Mouse (Mus musculus) midbrain, embryonic 13.5 days (tissue): ENCODE data around the gene Gnb3. TPM values are rescaled to one million over a fixed set of nuclear protein-coding genes. Genes with fewer than 3 reads are reported as not detected.
"Not testable (repeated sequence)": the region's sequence is repeated elsewhere in the genome, so short reads cannot be mapped to it uniquely, and the experiment has no call there.

Experiments used
- ATAC-seq: fragments of 200-750 bp; cut with Nextera tagmentation; 2 replicates; pipeline ENCODE4 v1.8.0; 2017; ENCODE audit warnings: mild to moderate bottlenecking, moderate TSS enrichment, moderate library complexity
- H3K27ac ChIP-seq: fragments of 300-500 bp; sonication (generic); 2 replicates; pipeline ENCODE4 v1.5.1; 2015; ENCODE audit warnings: inconsistent platforms, mild to moderate bottlenecking, moderate library complexity
- H3K27me3 ChIP-seq: fragments of 300-500 bp; sonication (generic); 2 replicates; pipeline ENCODE4 v1.6.1; 2015; ENCODE audit warnings: mild to moderate bottlenecking, inconsistent platforms
- H3K36me3 ChIP-seq: fragments of 300-500 bp; sonication (generic); 2 replicates; pipeline ENCODE4 v1.6.1; 2015; ENCODE audit warnings: mild to moderate bottlenecking, inconsistent platforms
- H3K4me1 ChIP-seq: fragments of 300-500 bp; sonication (generic); replicated peaks from 2 replicates; pipeline ENCODE4 v1.6.1; 2015; ENCODE audit warnings: inconsistent platforms
- H3K4me2 ChIP-seq: fragments of 300-500 bp; sonication (generic); replicated peaks from 2 replicates; pipeline ENCODE4 v1.6.1; 2015; ENCODE audit warnings: moderate library complexity, mild to moderate bottlenecking, inconsistent platforms
- H3K4me3 ChIP-seq: fragments of 300-500 bp; sonication (generic); replicated peaks from 2 replicates; pipeline ENCODE4 v1.5.1; 2015; ENCODE audit warnings: mild to moderate bottlenecking, inconsistent platforms
- H3K9ac ChIP-seq: fragments of 300-500 bp; sonication (generic); replicated peaks from 2 replicates; pipeline ENCODE4 v1.6.1; 2015; ENCODE audit warnings: mild to moderate bottlenecking, inconsistent platforms
- H3K9me3 ChIP-seq: fragments of 300-500 bp; sonication (generic); 2 replicates; pipeline ENCODE4 v1.6.1; 2016; ENCODE audit warnings: mild to moderate bottlenecking, inconsistent platforms
- WGBS: fragments of 180-500 bp; shearing (Covaris S2); methylation state at CpG from one replicate; pipeline ENCODE4 v1.1.7; 2015; 5-methylcytosine and 5-hydroxymethylcytosine counted together
- polyA plus RNA-seq: library from polyadenylated mRNA; unstranded; fragments of >200 nt; fragmentation: Nextera tagmentation; extraction: Ambion mirVana; gene quantifications from 2 replicates; pipeline ENCODE4 v1.2.1, GENCODE M21; 2015

Gnb3 gene
- polyA plus RNA-seq, 1 experiment from 2014 or later = 7.5 TPM

- Histone ChIP-seq H3K4me2 (peak overlapping the region; percentile 81), H3K9me3 (no peaks in the 10 kb centered on the region), H3K27me3 (0 out of 2 replicates have a peak, but pooled peaks cover 10% of the 10 kb centered on the region), H3K36me3 (peaks cover 14% of the 10 kb centered on the region), H3K4me1 (peaks cover 47% of the 10 kb centered on the region), H3K9ac (peak overlapping the region; percentile 96), H3K27ac (peak overlapping the region; percentile 98), H3K4me3 (peak overlapping the region; percentile 71)
- 6% methylated on average over 14 of the region's 14 CpGs for WGBS
- peak; percentile 77 for ATAC-seq
Observed at GRCm38 (mm10) chr6:124856321-124856720, 16.2 kb upstream of the Gnb3 start.

- Histone ChIP-seq H3K9ac (0 out of 2 replicates have a peak overlapping the region, but pooled peaks have one; percentile 3), H3K9me3 (no peaks in the 10 kb centered on the region), H3K27me3 (0 out of 2 replicates have a peak, but pooled peaks cover 6% of the 10 kb centered on the region), H3K27ac (no peak overlapping the region), H3K4me2 (no peak overlapping the region), H3K4me3 (no peak overlapping the region), H3K4me1 (peaks cover 30% of the 10 kb centered on the region), H3K36me3 (peaks cover 8% of the 10 kb centered on the region)
- no peak for ATAC-seq
- WGBS = 78% methylated on average over 12 of the region's 12 CpGs
Observed at GRCm38 (mm10) chr6:124854647-124855046, 14.6 kb upstream of the Gnb3 start.

- Histone ChIP-seq H3K27ac (no peak overlapping the region), H3K4me2 (no peak overlapping the region), H3K9ac (no peak overlapping the region), H3K36me3 (peaks cover 15% of the 10 kb centered on the region), H3K4me3 (no peak overlapping the region), H3K9me3 (no peaks in the 10 kb centered on the region), H3K4me1 (peaks cover 8% of the 10 kb centered on the region), H3K27me3 (no peaks in the 10 kb centered on the region)
- WGBS = 56% methylated on average over 8 of the region's 8 CpGs
- ATAC-seq = no peak
Observed at GRCm38 (mm10) chr6:124850535-124850934, 10.5 kb upstream of the Gnb3 start.

GRCm38 (mm10) chr6:124847305-124847704, 7.2 kb upstream of the Gnb3 start:
- 0 out of 2 replicates have a peak, but pooled peaks cover 7% of the 10 kb centered on the region for H3K4me1 ChIP-seq
- peak overlapping the region; percentile 80 for H3K27ac ChIP-seq
- 0 out of 2 replicates have a peak overlapping the region, but pooled peaks have one; percentile 15 for H3K4me2 ChIP-seq
- ATAC-seq = peak; percentile 94
- H3K9me3 ChIP-seq = no peaks in the 10 kb centered on the region
- no peak overlapping the region for H3K4me3 ChIP-seq
- H3K27me3 ChIP-seq = no peaks in the 10 kb centered on the region
- 4% methylated on average over 9 of the region's 9 CpGs for WGBS
- H3K9ac ChIP-seq = no peak overlapping the region
- peaks cover 19% of the 10 kb centered on the region for H3K36me3 ChIP-seq

GRCm38 (mm10) chr6:124839805-124840204, 270 bp downstream of the Gnb3 start:
- peak overlapping the region; percentile 31 for H3K4me2 ChIP-seq
- peak overlapping the region; percentile 50 for H3K9ac ChIP-seq
- H3K4me3 ChIP-seq = no peak overlapping the region
- no peaks in the 10 kb centered on the region for H3K27me3 ChIP-seq
- H3K36me3 ChIP-seq = peaks cover 12% of the 10 kb centered on the region
- no peaks in the 10 kb centered on the region for H3K9me3 ChIP-seq
- peak overlapping the region; percentile 72 for H3K27ac ChIP-seq
- WGBS = 14% methylated on average over 8 of the region's 8 CpGs
- peak; percentile 62 for ATAC-seq
- peaks cover 21% of the 10 kb centered on the region for H3K4me1 ChIP-seq

GRCm38 (mm10) chr6:124836411-124836810, 3.7 kb downstream of the Gnb3 start:
- Histone ChIP-seq H3K36me3 (peaks cover 14% of the 10 kb centered on the region), H3K4me3 (no peak overlapping the region), H3K9me3 (no peaks in the 10 kb centered on the region), H3K27me3 (no peaks in the 10 kb centered on the region), H3K9ac (no peak overlapping the region), H3K27ac (no peak overlapping the region), H3K4me1 (peaks cover 31% of the 10 kb centered on the region), H3K4me2 (no peak overlapping the region)
- WGBS = 86% methylated on average over 7 of the region's 7 CpGs
- ATAC-seq = no peak

GRCm38 (mm10) chr6:124835531-124835930, 4.5 kb downstream of the Gnb3 start:
- H3K27me3 ChIP-seq = no peaks in the 10 kb centered on the region
- no peak overlapping the region for H3K4me3 ChIP-seq
- H3K9me3 ChIP-seq = no peaks in the 10 kb centered on the region
- H3K27ac ChIP-seq = no peak overlapping the region
- H3K36me3 ChIP-seq = peaks cover 11% of the 10 kb centered on the region
- 70% methylated on average over 10 of the region's 10 CpGs for WGBS
- no peak overlapping the region for H3K4me2 ChIP-seq
- H3K4me1 ChIP-seq = peaks cover 34% of the 10 kb centered on the region
- ATAC-seq = no peak
- no peak overlapping the region; the same call in 1 of the 2 replicates for H3K9ac ChIP-seq

GRCm38 (mm10) chr6:124834512-124835081, 5.5 kb downstream of the Gnb3 start:
- Histone ChIP-seq H3K4me2 (no peak overlapping the region), H3K9ac (no peak overlapping the region), H3K27me3 (no peaks in the 10 kb centered on the region), H3K4me1 (peaks cover 30% of the 10 kb centered on the region), H3K36me3 (peaks cover 11% of the 10 kb centered on the region), H3K4me3 (no peak overlapping the region), H3K9me3 (no peaks in the 10 kb centered on the region), H3K27ac (no peak overlapping the region)
- 92% methylated on average over 6 of the region's 6 CpGs for WGBS
- no peak for ATAC-seq

- Histone ChIP-seq H3K4me2 (peak overlapping the region; percentile 89), H3K27ac (no peak overlapping the region), H3K9ac (0 out of 2 replicates have a peak overlapping the region, but pooled peaks have one; percentile 7), H3K36me3 (peaks cover 16% of the 10 kb centered on the region), H3K27me3 (no peaks in the 10 kb centered on the region), H3K9me3 (no peaks in the 10 kb centered on the region), H3K4me3 (peak overlapping the region; percentile 51; the same call in 1 of the 2 replicates), H3K4me1 (peaks cover 37% of the 10 kb centered on the region)
- 96% methylated on average over 8 of the region's 8 CpGs for WGBS
- ATAC-seq = no peak
Observed at GRCm38 (mm10) chr6:124831649-124832048, 8.4 kb downstream of the Gnb3 start.

GRCm38 (mm10) chr6:124831199-124831598, 8.9 kb downstream of the Gnb3 start:
- H3K36me3 ChIP-seq = peaks cover 20% of the 10 kb centered on the region
- not testable (repeated sequence) for H3K9ac ChIP-seq, H3K27ac ChIP-seq, ATAC-seq, H3K27me3 ChIP-seq, H3K9me3 ChIP-seq
- H3K4me3 ChIP-seq = peak overlapping the region; percentile 51
- peak overlapping the region; percentile 89 for H3K4me2 ChIP-seq
- WGBS = 98% methylated on average over 4 of the region's 4 CpGs
- peaks cover 37% of the 10 kb centered on the region for H3K4me1 ChIP-seq

- Histone ChIP-seq H3K4me1 (peaks cover 35% of the 10 kb centered on the region), H3K36me3 (peaks cover 32% of the 10 kb centered on the region), H3K9me3 (no peaks in the 10 kb centered on the region), H3K9ac (peak overlapping the region; percentile 69), H3K27ac (peak overlapping the region; percentile 92), H3K27me3 (no peaks in the 10 kb centered on the region), H3K4me3 (peak overlapping the region; percentile 51), H3K4me2 (peak overlapping the region; percentile 89)
- under 1% methylated on average over 38 of the region's 38 CpGs for WGBS
- ATAC-seq = peak; percentile 84
Observed at GRCm38 (mm10) chr6:124829799-124830700, 10.0 kb downstream of the Gnb3 start.
